Mouse (Mus musculus) embryo, embryonic 11 days (tissue): ENCODE measurements around the gene D430041D05Rik.

Experiments
- DNase-seq: peaks from one replicate; pipeline ENCODE4 v3.0.0-alpha.2; 2015

Gene D430041D05Rik

DNA sequence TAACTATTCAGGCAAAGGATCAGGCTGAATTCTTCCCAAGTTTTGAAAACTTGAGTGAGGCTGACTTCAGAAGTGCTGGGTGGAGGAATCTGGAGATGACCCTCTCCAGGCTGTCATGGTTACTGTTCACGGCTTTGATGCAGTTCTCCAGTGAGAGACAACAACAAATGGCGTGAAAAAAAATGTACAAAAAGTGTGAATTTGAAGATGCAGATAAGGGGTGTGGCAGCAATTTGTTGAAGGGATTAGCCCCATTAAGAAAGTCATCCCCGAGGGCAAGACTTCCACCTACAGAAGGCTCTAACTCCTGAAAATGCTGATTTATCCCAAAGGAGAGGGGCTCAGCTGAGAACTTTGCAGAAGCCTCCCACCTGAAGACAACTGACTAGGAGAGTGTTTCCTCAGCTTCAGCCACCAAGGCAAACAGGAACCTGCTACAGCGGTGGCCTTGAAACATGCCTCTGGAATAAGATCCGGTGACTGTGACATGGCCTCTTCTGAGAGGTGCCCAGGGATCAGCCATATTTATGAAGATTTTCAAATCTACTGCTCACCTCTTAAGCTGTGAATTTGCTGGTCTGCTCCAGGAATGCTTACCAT, 227.5 kb downstream of the D430041D05Rik start:
- DNase-seq, result no peak

DNA sequence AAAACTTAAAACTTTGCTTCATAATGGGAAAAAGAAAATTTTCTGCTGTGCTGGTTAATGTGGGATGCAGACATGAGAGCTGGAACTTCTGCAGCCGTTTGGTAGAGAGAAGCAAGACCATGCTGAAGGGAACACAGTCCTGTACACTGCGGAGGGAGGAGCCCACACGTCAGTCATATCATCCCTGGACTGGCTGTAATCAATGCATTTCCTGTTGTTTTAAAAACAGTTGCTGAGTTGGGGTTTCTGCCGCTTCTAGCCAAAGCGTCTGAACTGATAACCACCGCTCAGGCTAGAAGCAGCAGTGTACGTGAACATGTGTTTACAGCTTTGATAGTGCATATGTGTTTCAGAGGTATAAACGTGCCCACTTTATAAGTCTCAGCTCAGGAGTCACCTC, 231.2 kb downstream of the D430041D05Rik start:
- DNase-seq, result no peak

DNA sequence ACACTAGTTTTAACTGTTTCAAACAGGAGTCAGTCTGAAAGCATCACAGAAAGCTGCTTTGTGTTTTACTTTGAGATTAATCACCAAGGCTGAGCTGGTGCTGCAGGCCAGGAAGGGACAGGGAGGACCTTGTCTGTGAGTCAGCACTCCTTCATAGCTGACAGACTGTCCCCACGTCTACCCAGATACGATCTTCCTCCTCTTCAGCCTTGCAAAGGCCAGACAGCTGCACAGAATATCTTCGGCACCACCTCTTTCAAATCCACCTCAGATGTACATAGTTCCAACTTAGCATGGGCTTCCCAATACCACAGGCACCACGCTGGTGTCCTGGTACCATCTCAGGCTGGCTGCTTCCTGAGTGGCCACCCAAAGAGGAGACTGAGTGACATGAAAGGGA, 232.6 kb downstream of the D430041D05Rik start:
- DNase-seq, result no peak

DNA sequence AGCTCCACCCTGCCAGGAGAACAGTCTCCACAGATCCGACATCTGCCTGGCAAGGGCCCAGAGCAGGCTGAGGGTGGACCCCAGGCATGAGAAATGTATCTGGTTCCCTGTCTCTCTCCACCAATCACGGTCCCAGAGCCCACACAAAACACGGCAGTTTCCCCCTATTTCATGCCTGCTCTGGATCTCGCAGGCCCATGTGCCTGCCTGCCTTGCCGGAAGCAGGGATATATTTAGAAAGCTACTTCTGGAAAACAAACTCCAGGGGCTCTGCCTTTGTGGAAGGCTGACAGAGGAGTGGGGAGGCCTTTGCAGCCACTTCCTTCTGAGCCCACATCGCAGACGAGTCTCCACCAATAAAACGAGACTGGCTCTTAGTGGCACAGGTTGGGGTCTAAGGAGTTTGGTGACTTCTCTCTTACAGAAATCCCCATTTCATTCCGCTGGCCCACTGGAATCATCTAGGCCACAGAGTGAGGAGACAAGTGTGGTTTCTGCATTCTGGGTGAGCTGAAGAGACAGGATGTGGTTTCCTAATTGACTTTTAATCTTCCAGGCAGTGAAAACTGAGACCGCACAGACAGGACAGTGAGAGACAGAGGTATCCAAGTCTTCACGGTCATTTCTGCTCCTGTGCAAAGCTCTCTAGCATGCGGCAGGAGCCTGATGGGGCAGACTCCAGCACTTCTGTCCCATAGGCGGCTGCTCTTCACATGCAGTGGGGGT, 233.7 kb downstream of the D430041D05Rik start:
- DNase-seq, result peak; percentile 32

DNA sequence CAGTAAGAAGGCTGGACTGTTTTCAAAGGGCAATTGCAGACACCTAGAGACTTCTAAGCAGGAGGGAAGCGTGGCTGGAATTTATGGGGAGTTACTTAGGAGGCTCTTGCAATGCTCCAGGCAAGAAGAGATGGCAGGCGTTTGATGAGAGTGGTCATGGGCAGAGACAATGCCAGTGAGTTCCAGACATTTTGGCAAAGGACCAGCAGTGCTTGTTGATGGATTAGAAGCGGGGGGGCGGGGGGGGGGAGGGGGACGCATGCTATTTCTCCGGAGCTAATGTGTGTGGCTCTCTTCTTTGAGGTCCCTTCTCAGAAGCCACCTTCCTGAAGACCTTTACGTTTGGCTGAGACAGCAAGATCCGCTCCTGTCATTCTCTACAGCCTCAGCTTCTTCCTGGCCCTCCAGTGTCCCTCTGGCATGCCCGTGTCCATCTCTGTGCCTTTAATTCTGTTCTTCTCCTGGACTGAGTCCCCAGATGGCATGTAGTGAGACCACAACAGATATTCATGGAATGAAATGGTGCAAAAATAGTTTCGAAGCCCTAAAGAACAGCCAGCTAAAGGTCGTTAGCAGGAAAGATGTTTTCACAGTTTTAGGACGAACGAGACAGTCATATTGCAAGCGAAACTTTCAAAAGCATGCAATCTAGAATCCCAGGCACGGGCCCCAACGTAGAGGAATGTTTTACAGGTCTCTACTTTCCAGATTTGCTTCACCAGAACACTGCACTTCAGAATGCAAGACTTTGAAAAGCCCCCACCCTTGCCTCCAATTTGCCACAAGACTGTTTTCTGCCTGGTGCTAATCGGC, 234.4 kb downstream of the D430041D05Rik start:
- DNase-seq, result no peak

DNA sequence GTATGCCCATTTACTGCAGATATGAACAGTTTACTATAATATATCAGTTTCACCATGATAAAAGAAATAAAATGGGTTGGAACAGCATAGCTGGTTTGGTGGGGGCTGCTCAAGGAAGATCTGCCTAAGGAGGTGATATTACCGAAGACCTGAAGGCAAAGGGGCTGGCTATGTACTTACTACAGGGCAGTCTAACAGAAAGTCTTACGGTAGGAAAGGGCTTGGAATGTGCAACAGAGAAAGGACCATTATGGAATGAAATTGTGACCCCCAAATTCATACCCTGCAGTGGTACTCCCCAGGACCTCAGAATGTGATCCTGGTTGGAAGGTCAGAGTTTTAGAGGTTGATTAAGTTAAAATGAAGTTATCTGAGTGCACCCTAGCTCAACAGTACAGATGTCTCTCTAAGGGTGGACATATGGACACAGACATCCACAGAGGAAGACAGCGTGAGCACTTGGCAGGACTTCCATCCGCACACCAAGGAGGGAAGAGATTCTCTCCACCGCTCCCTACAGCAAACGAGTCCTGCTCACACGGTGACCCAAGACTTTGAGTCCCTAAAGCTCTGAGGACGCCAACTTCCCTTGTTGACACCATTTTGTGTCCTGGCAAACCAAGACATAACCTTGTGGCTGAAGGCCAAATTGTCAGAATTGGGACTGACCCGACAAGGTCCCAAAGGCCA, 235.2 kb downstream of the D430041D05Rik start:
- no peak for DNase-seq

DNA sequence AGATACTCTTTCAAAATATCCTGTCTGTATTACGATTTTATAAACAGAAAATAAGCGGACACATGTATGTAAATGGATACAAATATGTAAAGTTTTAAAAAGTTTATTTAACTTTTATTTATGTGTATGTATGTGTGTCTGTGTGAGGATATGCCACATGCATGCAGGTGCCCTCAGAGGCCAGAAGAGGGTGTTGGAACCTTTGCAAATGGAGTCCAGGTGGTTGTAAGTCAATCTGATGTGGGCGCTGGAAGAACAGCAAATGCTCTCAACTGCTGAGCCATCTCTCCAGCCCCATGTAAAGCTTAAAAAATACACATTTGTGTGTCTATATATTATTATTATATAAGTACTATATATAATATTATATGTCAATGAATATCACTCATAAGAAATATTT, 237.4 kb downstream of the D430041D05Rik start:
- DNase-seq, result no peak

DNA sequence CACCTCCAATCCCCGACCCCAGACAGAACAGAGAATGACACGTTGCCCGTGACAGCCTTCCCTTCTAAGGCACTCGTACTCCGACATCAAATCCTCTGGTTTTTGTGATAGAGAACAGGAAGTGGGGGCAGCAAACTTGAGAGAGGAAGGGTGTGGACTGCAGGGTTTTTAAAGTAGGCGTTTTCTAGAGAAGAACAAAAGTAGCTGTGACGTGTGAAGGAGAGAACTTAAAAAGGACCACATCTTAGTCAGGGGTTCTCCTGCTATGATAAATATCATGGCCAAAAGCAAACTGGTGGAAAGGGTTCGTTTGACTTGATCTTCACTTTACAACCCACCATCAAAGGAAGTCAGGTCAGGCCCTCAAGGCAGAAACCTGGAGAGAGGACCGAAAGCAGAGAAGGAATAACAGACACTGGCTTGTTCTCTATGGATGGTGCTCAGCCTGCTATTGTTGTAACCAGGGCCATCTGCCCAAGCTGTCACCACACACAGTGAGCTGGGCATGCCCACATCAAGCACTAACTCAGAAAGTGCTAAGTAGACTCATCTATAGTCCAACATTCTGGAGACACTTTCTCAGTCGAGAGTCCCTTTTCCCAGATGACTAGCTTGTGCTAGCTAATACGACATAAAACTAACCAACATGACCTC, 238.0 kb downstream of the D430041D05Rik start:
- DNase-seq, result no peak

DNA sequence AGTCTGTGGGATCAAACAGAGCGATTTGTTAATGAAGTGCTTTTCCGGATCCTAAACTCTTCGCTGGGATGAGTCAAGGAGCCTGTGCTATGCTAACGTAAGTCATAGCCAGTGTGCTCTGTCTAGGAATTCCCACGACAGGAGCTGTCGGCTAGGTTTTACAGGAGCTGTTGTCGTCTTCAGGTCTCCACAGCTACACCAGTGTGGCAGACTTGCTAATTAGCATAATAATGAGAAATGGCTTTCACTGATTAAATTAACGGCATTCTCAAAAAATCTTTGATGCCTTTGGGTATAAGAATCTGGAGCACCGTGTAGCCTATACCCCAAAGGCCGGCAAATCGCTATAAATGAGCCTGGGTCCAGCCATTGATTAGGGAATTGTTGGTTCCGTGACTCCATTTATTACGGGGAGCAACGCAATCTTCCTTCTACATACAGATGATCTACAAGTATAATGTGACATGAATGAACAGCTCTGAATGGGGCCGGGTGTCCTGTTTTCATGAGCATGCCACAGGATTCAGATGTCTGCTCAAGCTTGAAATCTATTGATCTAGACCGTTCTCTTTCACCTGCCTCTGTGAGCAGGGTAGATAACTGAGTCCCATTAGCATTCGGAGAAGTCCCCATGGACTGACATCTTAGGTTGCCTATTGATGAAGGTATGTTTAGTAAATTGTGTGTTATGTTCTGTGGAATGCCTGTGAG, 242.5 kb downstream of the D430041D05Rik start:
- DNase-seq, result no peak

DNA sequence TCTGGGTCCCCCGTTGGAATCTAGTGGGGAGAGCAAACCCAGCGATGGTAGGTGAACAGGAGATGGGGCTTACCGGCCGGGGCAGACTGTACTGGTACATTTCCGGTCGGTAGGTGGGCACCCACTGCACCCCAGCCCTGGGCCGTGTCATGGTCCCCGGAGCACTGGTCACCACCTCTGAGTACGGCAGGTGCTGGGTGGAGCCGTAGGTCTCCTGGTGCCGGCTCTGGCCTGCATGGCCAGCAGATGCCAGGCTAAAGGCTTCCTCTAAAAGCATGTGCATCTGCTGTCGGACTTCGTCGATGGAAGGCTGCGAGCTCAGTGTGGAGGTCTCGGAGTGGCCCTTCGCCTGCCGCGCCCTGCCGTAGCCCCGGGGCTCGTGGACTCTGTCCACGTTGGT, 243.0 kb downstream of the D430041D05Rik start:
- no peak for DNase-seq

DNA sequence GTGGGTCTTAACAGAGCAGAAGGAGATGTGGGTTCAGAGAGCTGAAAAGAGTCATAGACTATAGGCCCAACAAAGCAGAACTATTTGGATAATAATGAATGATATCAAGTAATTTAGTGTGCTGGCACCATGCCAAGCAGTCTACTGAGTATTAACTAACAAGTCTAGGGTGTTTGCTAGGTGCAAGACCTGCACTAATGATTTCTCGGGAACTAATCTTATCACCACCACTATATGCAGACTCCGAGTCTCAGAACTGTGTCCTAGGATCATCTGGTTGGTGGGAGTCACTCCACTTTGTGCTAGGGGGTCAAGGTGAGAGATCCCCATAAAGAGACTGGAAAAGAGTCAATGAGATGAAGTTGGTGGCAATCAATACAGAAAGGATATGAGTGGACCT, 245.2 kb downstream of the D430041D05Rik start:
- DNase-seq, result no peak

DNA sequence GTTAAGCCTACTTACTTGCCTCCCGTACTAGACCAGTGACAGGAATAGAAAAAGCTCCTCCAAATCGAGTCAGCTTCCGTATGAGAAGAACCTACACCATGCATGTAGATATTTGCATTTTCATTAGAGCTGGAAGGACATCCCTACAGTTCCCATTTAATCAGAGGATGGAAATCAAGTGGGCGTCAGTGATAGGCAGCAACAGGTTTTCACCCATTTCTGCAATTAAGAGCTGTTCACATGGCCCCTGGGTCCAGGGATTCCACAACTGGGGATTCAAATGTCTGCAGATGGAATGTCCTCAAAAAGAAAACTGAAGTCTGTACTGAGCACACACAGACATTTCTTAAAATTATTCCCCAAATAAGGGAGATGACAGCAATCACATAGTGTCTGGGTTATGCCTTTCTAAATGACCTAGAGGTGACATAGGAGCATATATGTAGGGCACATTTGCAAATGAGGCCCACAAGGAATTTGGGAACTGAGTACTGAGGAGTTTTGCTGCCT, 246.8 kb downstream of the D430041D05Rik start:
- DNase-seq, result no peak

DNA sequence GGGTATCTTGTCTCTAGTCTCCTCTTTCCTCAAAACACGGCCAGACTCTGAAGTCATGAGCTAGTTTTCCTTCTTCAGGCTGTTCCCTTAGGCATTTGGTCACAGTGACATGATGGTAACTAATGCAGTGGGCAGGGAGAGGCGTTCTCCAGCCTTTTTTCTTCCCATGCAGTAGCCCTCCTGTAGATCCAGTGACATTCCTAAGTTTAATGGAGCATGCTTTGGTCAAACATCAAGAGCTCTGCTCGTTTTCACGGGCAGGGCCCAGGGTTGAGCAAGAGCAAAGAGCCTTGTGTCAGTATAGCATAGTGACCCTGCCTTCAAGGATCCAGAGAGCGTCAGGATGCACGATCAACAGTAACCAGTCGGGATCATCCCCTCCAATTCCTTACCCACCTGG, 247.4 kb downstream of the D430041D05Rik start:
- no peak for DNase-seq

DNA sequence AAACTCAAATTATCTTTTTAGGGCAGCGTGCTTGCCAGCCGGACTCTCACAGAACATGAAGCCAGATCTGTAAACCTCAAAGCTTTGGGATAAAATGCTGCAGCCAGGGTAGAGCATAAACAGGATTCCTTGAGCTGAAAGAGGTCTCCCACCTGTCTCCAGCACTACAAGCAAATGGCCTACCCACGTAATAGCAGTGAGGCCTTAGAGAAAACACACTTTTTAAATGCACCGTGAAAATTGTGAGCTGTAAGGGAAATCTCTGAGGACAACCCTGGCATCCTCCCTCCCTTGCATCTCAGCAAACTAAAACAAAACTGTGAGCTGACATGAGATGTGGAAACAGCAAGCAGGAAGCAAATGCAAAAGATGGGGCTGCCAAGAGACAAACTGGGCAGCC, 253.0 kb downstream of the D430041D05Rik start:
- DNase-seq, result no peak

DNA sequence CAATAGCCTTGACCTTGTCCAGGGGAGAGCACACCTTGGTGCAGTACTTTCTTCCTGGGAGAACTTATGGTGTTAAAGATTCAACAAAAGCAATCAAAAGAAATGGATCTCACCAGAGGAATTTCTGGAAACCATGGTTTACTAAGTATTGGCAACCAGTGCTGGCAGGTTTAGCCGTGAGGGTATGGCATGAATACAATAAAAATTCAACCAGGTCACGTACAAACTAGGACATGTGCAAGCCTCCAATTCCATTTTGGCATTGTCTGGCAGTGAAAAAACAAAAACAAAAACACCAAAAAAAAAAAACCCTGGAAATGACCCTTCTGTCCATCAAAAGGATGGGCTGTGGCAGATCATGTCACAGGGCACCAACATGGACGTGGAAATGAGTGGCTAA, 256.9 kb downstream of the D430041D05Rik start:
- no peak for DNase-seq

DNA sequence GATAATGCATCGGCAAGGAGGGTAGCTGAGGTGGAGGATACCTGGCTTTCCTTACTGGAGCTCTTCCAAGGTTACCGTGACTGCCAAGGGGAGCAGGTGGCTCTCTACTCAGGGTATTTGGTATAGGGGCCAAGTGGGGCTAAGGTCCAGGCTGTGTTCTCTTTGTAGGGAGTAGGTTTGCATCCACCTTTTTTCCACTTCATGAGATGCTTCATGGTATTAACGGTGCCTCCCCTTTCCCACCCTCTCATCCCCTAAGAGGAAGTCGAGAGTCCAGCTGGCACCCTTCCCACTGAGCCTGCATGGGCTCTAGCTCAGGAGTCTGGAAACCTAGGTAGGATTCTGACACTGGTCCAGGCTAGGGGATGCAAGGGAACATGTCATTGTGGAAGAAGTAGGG, 257.5 kb downstream of the D430041D05Rik start:
- no peak for DNase-seq

DNA sequence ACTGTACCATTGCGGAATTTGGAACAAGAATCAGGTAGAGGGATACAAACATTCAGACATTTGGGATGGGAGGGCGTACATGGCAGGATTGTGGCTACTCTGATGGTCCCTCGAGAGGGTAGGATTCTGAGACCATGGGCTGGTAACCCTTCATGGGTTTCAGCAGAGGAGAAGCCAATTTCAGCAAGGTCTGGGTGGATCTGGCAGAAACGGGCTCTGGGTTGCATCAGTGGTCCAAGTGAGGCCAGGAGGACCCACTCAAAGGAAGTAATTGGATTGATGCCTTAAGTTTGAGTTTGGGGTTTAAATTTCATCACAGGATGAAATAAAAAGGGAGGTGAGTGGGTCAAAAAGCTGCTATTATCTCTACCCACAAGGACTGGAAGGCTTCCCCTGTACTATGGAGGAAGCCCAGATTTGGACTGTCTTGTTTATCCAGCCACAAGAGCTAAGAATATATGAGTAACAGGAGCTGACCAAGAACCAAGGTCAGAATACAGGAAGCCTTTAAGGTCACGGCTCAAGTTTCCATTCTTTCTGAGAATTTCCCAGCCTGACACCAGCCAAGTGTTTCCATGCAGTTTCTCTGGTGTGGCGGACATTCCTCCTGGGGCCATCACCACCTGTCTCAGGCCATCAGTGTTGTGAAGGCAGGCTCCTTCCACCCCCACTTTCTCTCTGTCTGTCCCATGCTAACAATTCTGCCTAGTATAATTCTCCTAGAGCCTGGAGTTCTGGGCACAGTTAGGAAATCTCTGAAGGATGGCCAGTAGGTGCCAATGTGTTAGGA, 260.0 kb downstream of the D430041D05Rik start:
- peak; percentile 17 for DNase-seq

DNA sequence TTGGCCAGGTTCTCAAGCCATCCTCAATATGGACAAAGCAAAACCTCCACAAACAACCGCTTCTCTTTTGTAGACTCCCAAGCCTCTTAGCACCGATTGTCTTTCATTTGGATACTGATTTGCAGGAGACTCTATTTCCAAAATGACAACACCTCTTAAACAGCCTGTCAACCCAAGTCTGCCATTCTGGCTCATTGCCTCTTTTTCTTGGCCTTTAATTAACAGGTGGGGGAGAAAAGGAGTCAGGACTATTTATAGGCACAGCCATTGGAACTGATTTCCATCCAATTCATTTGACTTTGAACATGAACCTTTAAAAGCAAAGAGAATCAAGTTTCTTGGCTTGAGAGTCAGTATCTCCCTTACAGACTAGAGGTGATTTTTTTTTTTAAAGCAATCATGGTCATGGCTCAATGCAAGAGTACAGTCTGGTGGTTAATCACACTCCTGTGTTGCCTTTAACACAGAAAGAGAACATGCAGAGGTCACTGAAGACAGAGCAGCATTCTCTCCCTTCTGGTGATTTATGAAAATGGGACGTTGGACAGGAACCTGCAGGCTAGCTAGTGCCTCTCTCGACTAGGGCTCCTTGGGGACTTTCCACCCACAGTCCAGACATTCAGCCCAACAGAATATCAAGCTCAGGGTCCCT, 262.8 kb downstream of the D430041D05Rik start:
- no peak for DNase-seq

DNA sequence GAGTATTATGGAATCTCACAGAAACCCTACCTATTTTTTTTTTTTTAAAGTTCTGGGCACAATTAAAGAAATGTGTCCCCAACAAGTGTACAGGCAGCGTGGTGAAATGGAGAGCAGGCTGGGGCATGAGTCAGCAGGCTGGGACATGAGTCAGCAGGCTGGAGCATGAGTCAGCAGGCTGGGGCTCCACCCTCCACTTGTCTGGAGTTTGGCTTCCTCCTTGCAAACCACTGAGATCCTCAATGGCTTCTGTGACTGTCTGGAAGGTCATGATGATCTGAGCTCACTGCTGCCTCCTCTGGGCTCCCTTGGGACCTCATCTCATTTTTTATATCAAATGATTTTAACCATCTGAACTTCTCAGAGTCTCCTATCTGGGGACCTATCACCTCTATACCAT, 264.8 kb downstream of the D430041D05Rik start:
- DNase-seq, result no peak

DNA sequence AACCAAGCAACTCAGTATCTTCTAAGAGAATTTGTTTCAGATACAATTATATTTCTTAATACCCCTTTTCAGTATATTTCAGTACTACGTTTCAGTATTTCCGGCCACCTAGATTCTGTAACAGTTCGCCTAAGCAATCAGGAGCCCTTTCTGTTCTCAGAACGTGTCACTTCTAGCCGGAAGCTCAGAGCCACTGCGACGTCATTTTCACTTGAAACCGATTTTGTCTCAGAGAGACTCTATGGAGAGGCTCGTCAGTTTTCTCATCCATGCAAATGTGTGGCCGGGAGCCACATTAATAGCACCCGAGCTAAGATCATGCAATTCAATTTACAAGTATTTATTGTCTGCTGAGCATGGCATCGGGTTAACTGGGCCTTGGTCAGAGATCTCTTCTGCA, 266.8 kb downstream of the D430041D05Rik start:
- no peak for DNase-seq

DNA sequence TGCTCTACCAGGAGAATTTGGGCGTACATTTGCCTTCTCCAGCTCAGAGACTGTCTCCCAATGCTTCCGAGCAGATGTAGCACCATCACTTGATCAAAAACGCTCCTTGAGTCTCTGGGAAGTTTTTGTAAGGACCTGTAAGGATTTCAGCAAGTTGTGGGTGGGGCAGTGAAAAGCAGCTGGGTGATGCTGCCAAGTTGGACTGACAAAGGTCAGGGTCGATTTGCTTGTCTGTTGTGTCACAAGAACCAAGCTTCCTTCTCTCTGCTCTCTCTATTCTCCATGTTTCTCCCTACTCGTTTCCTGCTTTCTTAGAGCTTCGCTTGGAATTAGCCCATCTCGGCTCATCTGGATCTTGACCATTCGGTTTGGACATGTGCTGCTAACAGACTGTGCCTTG, 268.7 kb downstream of the D430041D05Rik start:
- no peak for DNase-seq
